Mouse (Mus musculus): ENCODE measurements around the gene Pcmt1.

DNA sequence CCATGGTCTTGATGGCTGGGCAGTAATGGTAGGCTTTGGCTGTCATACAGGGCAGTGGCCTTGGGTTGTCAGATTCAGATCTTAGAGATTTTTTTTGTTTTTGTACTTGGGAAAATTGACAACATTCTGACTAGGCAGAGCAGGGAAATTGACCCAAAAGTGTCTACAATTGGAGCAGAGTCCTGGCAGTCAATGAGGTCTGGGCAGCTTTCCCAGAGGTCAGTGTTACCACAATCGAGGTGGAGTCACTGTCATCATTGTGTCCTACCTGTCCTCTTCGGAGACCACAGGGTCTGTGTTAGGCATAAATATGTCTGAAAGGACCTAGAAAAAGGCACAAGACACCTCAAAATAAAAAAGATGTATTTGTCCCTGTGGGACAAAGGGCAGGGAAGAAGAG is 94.2 kb downstream of the Pcmt1 start:
- TF ChIP-seq POLR2A (IDR thresholded peaks at IDR 0.05; ENCODE audit: insufficient read depth, low read length) (no peak), CTCF (IDR thresholded peaks at IDR 0.05; ENCODE audit: low read depth, low read length) (no peak)
